Comparison of ENCODE assay signal across 27 mouse cellular contexts in genomic region chr2:151528066-151528465, GRCm38 (mm10). TPM values are rescaled to one million over a fixed set of nuclear protein-coding genes. Genes with fewer than 3 reads are reported as not detected.
DNase-seq lines count a peak whose midpoint lies in the region; ATAC-seq and TF ChIP-seq lines count a peak whose summit lies in the region.
"Had no signal": no experiment of that assay in that cellular context is flagged by ENCODE, and none has a peak within 500 bp of the region (broad histone marks: within the 10 kb centered on the region; RNA-seq: fewer than 3 reads in every experiment).

No protein-coding gene starts in this region.

- no peak overlapping the region for H3K4me2 ChIP-seq in lung, postnatal 0 days (replicated peaks; ENCODE audit: low read depth, low read length)
- H3K4me2 ChIP-seq: embryonic facial prominence, embryonic 12.5 days; forebrain, embryonic 13.5 days; forebrain, embryonic 15.5 days had no signal

- peak; percentile 78 for DNase-seq in thymus, adult 2 months
- peak; percentile 72 to 82 for DNase-seq in thymus, postnatal 10 days (ENCODE audit: low spot score in 2 of 2)
- DNase-seq in thymus, postnatal 25 days: peak; percentile 77
- peak; percentile 70 for DNase-seq in thymus, postnatal 4 days
- DNase-seq in layer of hippocampus, adult 8-10 months (ENCODE audit: low spot score in 2 of 2): no peak
- no peak for DNase-seq in kidney, postnatal 25 days
- no peak for DNase-seq in lung, postnatal 0 days (ENCODE audit: low spot score)
- DNase-seq in gastrocnemius, postnatal 10 days: no peak
- DNase-seq: adrenal gland, adult 2 months; adrenal gland, postnatal 10 days; adrenal gland, postnatal 25 days; cerebellum, adult 11 months; cerebellum, adult 18-20 months; cerebellum, adult 8-10 months; cerebellum, adult 9-11 months; cerebellum, postnatal 14 days had no signal

- no peak for TF ChIP-seq EP300 in lung, postnatal 0 days (IDR thresholded peaks at IDR 0.05)

- WGBS in thymus, adult 2 months: 11% methylated on average over 1 of the region's 1 CpGs
- 83% methylated on average over 1 of the region's 1 CpGs for WGBS in lung, postnatal 0 days

- no peaks in the 10 kb centered on the region for H3K9me3 ChIP-seq in lung, postnatal 0 days (ENCODE audit: low read length)
- H3K9me3 ChIP-seq: embryonic facial prominence, embryonic 10.5 days; embryonic facial prominence, embryonic 12.5 days; forebrain, embryonic 13.5 days; forebrain, embryonic 15.5 days had no signal

- H3K4me1 ChIP-seq in thymus, adult 2 months (replicated peaks; ENCODE audit: control insufficient read depth, insufficient read depth, low read length): peaks cover 59% of the 10 kb centered on the region
- H3K4me1 ChIP-seq in lung, postnatal 0 days (ENCODE audit: insufficient read depth, low read depth, low read length): peaks cover 3% of the 10 kb centered on the region; the same call in 1 of the 2 replicates
- H3K4me1 ChIP-seq: embryonic facial prominence, embryonic 12.5 days; forebrain, embryonic 13.5 days; forebrain, embryonic 15.5 days had no signal

- H3K27ac ChIP-seq in thymus, adult 2 months (ENCODE audit: control insufficient read depth, insufficient read depth, low read length): peak overlapping the region; percentile 87
- no peak overlapping the region for H3K27ac ChIP-seq in lung, postnatal 0 days (ENCODE audit: low read length)
- H3K27ac ChIP-seq: embryonic facial prominence, embryonic 10.5 days; embryonic facial prominence, embryonic 12.5 days; forebrain, embryonic 13.5 days; forebrain, embryonic 15.5 days had no signal

- TF ChIP-seq CTCF in thymus, adult 2 months (IDR thresholded peaks at IDR 0.05; ENCODE audit: borderline replicate concordance, control insufficient read depth, extremely low read depth, insufficient read depth, low read length, poor library complexity): no peak
- TF ChIP-seq CTCF in lung, postnatal 0 days (IDR thresholded peaks at IDR 0.05): no peak

- H3K36me3 ChIP-seq in thymus, adult 2 months (ENCODE audit: control insufficient read depth, insufficient read depth, low read length): no peaks in the 10 kb centered on the region
- no peaks in the 10 kb centered on the region for H3K36me3 ChIP-seq in lung, postnatal 0 days (ENCODE audit: insufficient read depth, low read length)
- H3K36me3 ChIP-seq: embryonic facial prominence, embryonic 10.5 days; embryonic facial prominence, embryonic 12.5 days; forebrain, embryonic 15.5 days had no signal

- no peaks in the 10 kb centered on the region for H3K27me3 ChIP-seq in thymus, adult 2 months (ENCODE audit: control insufficient read depth, insufficient read depth, low read length)
- H3K27me3 ChIP-seq in lung, postnatal 0 days (replicated peaks; ENCODE audit: insufficient read depth, low read length): no peaks in the 10 kb centered on the region
- H3K27me3 ChIP-seq: embryonic facial prominence, embryonic 12.5 days; forebrain, embryonic 13.5 days; forebrain, embryonic 15.5 days had no signal

- H3K4me3 ChIP-seq in thymus, adult 2 months (ENCODE audit: control insufficient read depth, insufficient read depth, low read length): no peak overlapping the region
- no peak overlapping the region for H3K4me3 ChIP-seq in lung, postnatal 0 days (ENCODE audit: low read depth, low read length)
- H3K4me3 ChIP-seq: embryonic facial prominence, embryonic 10.5 days; embryonic facial prominence, embryonic 12.5 days; forebrain, embryonic 13.5 days; forebrain, embryonic 15.5 days had no signal

- ATAC-seq in lung, postnatal 0 days: no peak
- ATAC-seq: forebrain, embryonic 13.5 days; forebrain, embryonic 15.5 days had no signal

- no peak overlapping the region for H3K9ac ChIP-seq in lung, postnatal 0 days (replicated peaks; ENCODE audit: low read depth)
- H3K9ac ChIP-seq: embryonic facial prominence, embryonic 12.5 days; forebrain, embryonic 13.5 days; forebrain, embryonic 15.5 days had no signal

- no peak for TF ChIP-seq POLR2A in thymus, adult 2 months (IDR thresholded peaks at IDR 0.05; ENCODE audit: control insufficient read depth, extremely low read depth, insufficient read depth, low read length, poor library complexity)

RNA-seq across cellular contexts. Expression of gene Fkbp1a, which starts 14.2 kb away (rescaled TPM):
- polyA plus RNA-seq in thymus, adult 2 months (2012; rRNA removed): 126 and 146 TPM in 2 replicates
- total RNA-seq in layer of hippocampus, adult 8-10 months (2022): 100 to 1,000 TPM; 794 to 901 (median 846) TPM
- 686 and 696 TPM in 2 replicates for polyA plus RNA-seq in lung, postnatal 0 days (2015; fragmentation: Nextera tagmentation; extraction: Ambion mirVana)
- total RNA-seq in gastrocnemius, postnatal 10 days (2021): 100 to 1,000 TPM; 238 to 248 TPM

RNA-seq across cellular contexts. Expression of gene Nsfl1c, which starts 34.1 kb away (rescaled TPM):
- 64.1 and 79.3 TPM in 2 replicates for polyA plus RNA-seq in thymus, adult 2 months (2012; rRNA removed)
- 100 to 1,000 TPM; 151 to 161 (median 153) TPM for total RNA-seq in layer of hippocampus, adult 8-10 months (2022)
- 100 and 114 TPM in 2 replicates for polyA plus RNA-seq in lung, postnatal 0 days (2015; fragmentation: Nextera tagmentation; extraction: Ambion mirVana)
- total RNA-seq in gastrocnemius, postnatal 10 days (2021): 100 to 1,000 TPM; 103 to 119 TPM

RNA-seq across cellular contexts. Expression of gene Sdcbp2, which starts 44.4 kb away (rescaled TPM):
- 3.5 and 4.6 TPM in 2 replicates for polyA plus RNA-seq in thymus, adult 2 months (2012; rRNA removed)
- total RNA-seq in layer of hippocampus, adult 8-10 months (2022): 1 to 10 TPM; 1.4 to 2.2 (median 1.7) TPM
- polyA plus RNA-seq in lung, postnatal 0 days (2015; fragmentation: Nextera tagmentation; extraction: Ambion mirVana): 1.6 and 2.5 TPM in 2 replicates
- 1 to 10 TPM in 1 of 2 experiments, under 1 TPM in 1; 0.66 to 1.5 TPM for total RNA-seq in gastrocnemius, postnatal 10 days (2021)
- total RNA-seq: MEL had no signal

RNA-seq across cellular contexts. Expression of gene 4921509C19Rik, which starts 52.1 kb away (rescaled TPM):
- polyA plus RNA-seq in thymus, adult 2 months (2012; rRNA removed): not detected in 2 replicates
- total RNA-seq in layer of hippocampus, adult 8-10 months (2022): not detected
- not detected in 2 replicates for polyA plus RNA-seq in lung, postnatal 0 days (2015; fragmentation: Nextera tagmentation; extraction: Ambion mirVana)
- total RNA-seq in gastrocnemius, postnatal 10 days (2021): not detected
- total RNA-seq: adrenal gland, adult 2 months; adrenal gland, postnatal 10 days; adrenal gland, postnatal 25 days; adrenal gland, postnatal 4 days; MEL had no signal
- polyA plus RNA-seq: adrenal gland, adult 2 months; brain, embryonic 14.5 days; C2C12; cortical plate, adult 2 months; embryonic facial prominence, embryonic 10.5 days; embryonic facial prominence, embryonic 12.5 days; embryonic facial prominence, embryonic 14.5 days; forebrain, embryonic 11.5 days; forebrain, embryonic 13.5 days; forebrain, embryonic 15.5 days had no signal

Comparison
In these comparisons a context has a peak if more than half of its experiments do, and no peak if none do; other contexts are left out.
1. DNase-seq: peak in thymus, adult 2 months (single experiment), thymus, postnatal 10 days (2 of 2), thymus, postnatal 25 days (single experiment) and thymus, postnatal 4 days (single experiment); none in layer of hippocampus, adult 8-10 months (0 of 2), kidney, postnatal 25 days (0 of 2), lung, postnatal 0 days (single experiment) and gastrocnemius, postnatal 10 days (single experiment).